Mouse (Mus musculus) G1E-ER4 (cell line): ENCODE measurements around the gene Vcp. TPM values are rescaled to one million over a fixed set of nuclear protein-coding genes. Genes with fewer than 3 reads are reported as not detected.
A peak's percentile ranks its signal among the peaks of the same experiment; 100 is the strongest.
"Not testable (repeated sequence)": the region's sequence is repeated elsewhere in the genome, so short reads cannot be mapped to it uniquely, and the experiment has no call there.

Source experiments
- GATA1 ChIP-seq: IDR thresholded peaks from one replicate; pipeline ENCODE4 v1.8.0; 2012; ENCODE audit warnings: low read length, inconsistent platforms
- polyA plus RNA-seq: library from polyadenylated mRNA; stranded (reverse); fragments of >175 nt; gene quantifications from 2 replicates; pipeline ENCODE4 v1.2.3, GENCODE M21; 2012

The Vcp gene
- 276 and 427 TPM in 2 replicates for polyA plus RNA-seq

GRCm38 (mm10) chr4:43000141-43000986 is at the start of gene Vcp:
TSS of gene Vcp (minus strand) at chr4:43000507.
- not testable (repeated sequence) for TF ChIP-seq GATA1

GRCm38 (mm10) chr4:43047231-43047630 is 46.9 kb upstream of the Vcp start:
- TF ChIP-seq GATA1: no peak

GRCm38 (mm10) chr4:43046607-43047006 is 46.3 kb upstream of the Vcp start:
- no peak for TF ChIP-seq GATA1

- TF ChIP-seq GATA1: no peak
Measured at GRCm38 (mm10) chr4:43045659-43046302, 45.5 kb upstream of the Vcp start, which contains the start of gene Fam214b. TSS of gene Fam214b (minus strand) at chr4:43046220.

- TF ChIP-seq GATA1: no peak
Measured at GRCm38 (mm10) chr4:43045285-43045658, 45.0 kb upstream of the Vcp start.

GRCm38 (mm10) chr4:43044673-43045072 is 44.4 kb upstream of the Vcp start:
- TF ChIP-seq GATA1: no peak

GRCm38 (mm10) chr4:43043644-43044357 is 43.5 kb upstream of the Vcp start:
- no peak for TF ChIP-seq GATA1

- TF ChIP-seq GATA1: no peak
Measured at GRCm38 (mm10) chr4:43040881-43041547, 40.7 kb upstream of the Vcp start.

GRCm38 (mm10) chr4:43040114-43040572 is 39.8 kb upstream of the Vcp start:
- TF ChIP-seq GATA1: no peak

GRCm38 (mm10) chr4:43039609-43040008 is 39.3 kb upstream of the Vcp start:
- TF ChIP-seq GATA1: no peak

- no peak for TF ChIP-seq GATA1
Measured at GRCm38 (mm10) chr4:43038567-43039495, 38.5 kb upstream of the Vcp start.

GRCm38 (mm10) chr4:43037860-43038566 is 37.7 kb upstream of the Vcp start:
- TF ChIP-seq GATA1: peak; percentile 20

- TF ChIP-seq GATA1: no peak
Measured at GRCm38 (mm10) chr4:43036356-43036755, 36.0 kb upstream of the Vcp start.

GRCm38 (mm10) chr4:43035851-43036250 is 35.5 kb upstream of the Vcp start:
- TF ChIP-seq GATA1: no peak
